Mouse (Mus musculus) bone marrow macrophage, adult 2 months (primary cell): ENCODE data around the gene Pi4k2b.

Experiments
- CTCF ChIP-seq: IDR thresholded peaks from 2 replicates; pipeline ENCODE4 v1.5.1; 2012; ENCODE audit warnings: low read depth, mild to moderate bottlenecking, low read length, moderate library complexity
- POLR2A ChIP-seq: IDR thresholded peaks from 2 replicates; pipeline ENCODE4 v1.6.1; 2012; ENCODE audit warnings: mild to moderate bottlenecking, low read depth, low read length, borderline replicate concordance

DNA sequence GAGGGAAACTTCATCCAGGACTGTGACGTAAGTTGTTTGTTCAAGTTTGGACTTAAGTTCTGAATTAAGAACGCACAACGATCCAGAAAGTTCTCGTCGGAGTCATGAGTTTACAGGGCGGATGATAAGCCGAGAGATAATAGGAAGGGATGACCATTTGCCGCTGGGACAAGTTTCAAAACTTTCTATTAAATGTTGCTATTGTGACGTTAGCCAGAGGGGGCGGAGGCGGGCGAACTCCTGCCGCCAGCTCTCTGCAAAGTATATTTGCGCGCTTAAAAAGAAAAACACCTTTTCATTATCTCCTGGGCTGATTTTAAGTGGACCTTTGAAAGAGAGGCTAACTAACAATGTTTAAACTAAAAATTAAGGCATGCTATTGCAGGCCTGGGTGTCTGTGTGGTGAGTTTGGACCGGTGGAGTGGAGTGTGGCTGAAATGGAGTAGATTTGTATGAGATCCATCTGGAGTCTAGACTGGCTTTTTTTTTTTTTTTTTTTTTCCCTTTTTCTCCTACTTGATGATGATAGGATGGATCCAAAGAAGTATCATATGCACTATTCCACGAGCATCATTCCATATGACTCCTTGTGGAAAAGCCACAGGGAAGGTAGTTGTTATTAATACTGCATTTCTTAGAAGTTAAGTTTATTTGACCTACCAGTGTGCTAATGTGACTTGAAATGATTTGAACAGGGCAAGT, 889 bp downstream of the Pi4k2b start:
- TF ChIP-seq POLR2A, result no peak
- TF ChIP-seq CTCF, result no peak
